Mouse (Mus musculus) CH12.LX (cell line): Measurements from ENCODE around the gene Dhrs7b. TPM values are rescaled to one million over a fixed set of nuclear protein-coding genes. Genes with fewer than 3 reads are reported as not detected.

Experiments
- DNase-seq: peaks from one replicate; pipeline ENCODE4 v3.0.0-alpha.2; 2013; ENCODE audit errors: extremely low read depth
- H3K27ac ChIP-seq: 2 replicates; pipeline ENCODE4 v1.5.1; 2012; ENCODE audit warnings: low read depth, mild to moderate bottlenecking, control low read depth, moderate library complexity; ENCODE audit not compliant: insufficient read depth
- H3K27me3 ChIP-seq: replicated peaks from 2 replicates; pipeline ENCODE3; 2012; ENCODE audit warnings: inconsistent platforms
- H3K36me3 ChIP-seq, 2 experiments: replicated peaks in 1 of 2; 2 replicates each; pipeline versions ENCODE3 to v1.6.1; 2012; ENCODE audit warnings: inconsistent platforms in 1 of 2, low read length in 1 of 2, mild to moderate bottlenecking in 1 of 2, mixed read lengths in 1 of 2, moderate library complexity in 1 of 2; ENCODE audit not compliant: control insufficient read depth in 1 of 2, insufficient read depth in 1 of 2
- H3K4me1 ChIP-seq, 2 experiments: 2 replicates each; pipeline ENCODE4 v1.6.1; 2012; ENCODE audit warnings: inconsistent platforms in 1 of 2, moderate library complexity in 1 of 2; ENCODE audit not compliant: insufficient read depth in 2 of 2, control insufficient read depth in 1 of 2
- H3K4me2 ChIP-seq: 2 replicates; pipeline ENCODE4 v1.6.1; 2012; ENCODE audit warnings: low read depth, mild to moderate bottlenecking, control low read depth; ENCODE audit not compliant: poor library complexity, insufficient read depth, severe bottlenecking
- H3K4me3 ChIP-seq, 3 experiments: fragments of 150-350 bp in 1 of 3; sonication (generic) in 1 of 3; replicated peaks in 1 of 3; 2 replicates each; pipeline versions ENCODE3 to v1.5.1; 2011 to 2012; ENCODE audit warnings: low read depth in 2 of 3, low read length in 2 of 3, mild to moderate bottlenecking in 2 of 3, moderate library complexity in 2 of 3, control low read depth in 1 of 3, improper control_type of control experiment in 1 of 3, inconsistent platforms in 1 of 3, mixed read lengths in 1 of 3; ENCODE audit not compliant: poor library complexity in 1 of 3
- H3K79me2 ChIP-seq: replicated peaks from 2 replicates; pipeline ENCODE4 v1.6.1; 2012; ENCODE audit warnings: mild to moderate bottlenecking, moderate library complexity; ENCODE audit not compliant: control insufficient read depth, poor library complexity, insufficient read depth, severe bottlenecking; ENCODE audit errors: extremely low read depth
- H3K9ac ChIP-seq: 2 replicates; pipeline ENCODE4 v1.6.1; 2012; ENCODE audit warnings: low read depth, mild to moderate bottlenecking, control low read depth, moderate library complexity; ENCODE audit not compliant: insufficient read depth
- H3K9me3 ChIP-seq: replicated peaks from 2 replicates; pipeline ENCODE3; 2012; ENCODE audit warnings: low read length, inconsistent platforms, mixed read lengths
- CHD1 ChIP-seq: IDR thresholded peaks from 2 replicates; pipeline ENCODE4 v1.6.1; 2012; ENCODE audit warnings: low read depth, low read length, improper control_type of control experiment, inconsistent platforms
- CTCF ChIP-seq, 2 experiments: IDR thresholded peaks in 1 of 2; conservative IDR thresholded peaks in 1 of 2; 2 replicates each; pipeline ENCODE4 v1.5.1; 2011 to 2012; ENCODE audit warnings: low read depth in 2 of 2, low read length in 2 of 2, improper control_type of control experiment in 1 of 2, inconsistent platforms in 1 of 2, mild to moderate bottlenecking in 1 of 2, moderate library complexity in 1 of 2
- E2F4 ChIP-seq: IDR thresholded peaks from 2 replicates; pipeline ENCODE4 v1.6.1; 2011; ENCODE audit warnings: low read depth, low read length, improper control_type of control experiment; ENCODE audit not compliant: insufficient replicate concordance
- ELF1 ChIP-seq: IDR thresholded peaks from 2 replicates; pipeline ENCODE4 v1.6.1; 2014; ENCODE audit warnings: low read depth, mild to moderate bottlenecking, inconsistent platforms, low read length, improper control_type of control experiment
- EP300 ChIP-seq: IDR thresholded peaks from 2 replicates; pipeline ENCODE4 v1.6.1; 2011; ENCODE audit warnings: low read length, improper control_type of control experiment
- ETS1 ChIP-seq: conservative IDR thresholded peaks from 2 replicates; pipeline ENCODE4 v1.6.1; 2012; ENCODE audit warnings: low read depth, mild to moderate bottlenecking, inconsistent platforms, low read length, improper control_type of control experiment, moderate library complexity
- JUN ChIP-seq: IDR thresholded peaks from 2 replicates; pipeline ENCODE4 v1.6.1; 2011; ENCODE audit warnings: low read depth, mild to moderate bottlenecking, low read length, improper control_type of control experiment, moderate library complexity; ENCODE audit not compliant: insufficient read depth
- KAT2A ChIP-seq: IDR thresholded peaks from 2 replicates; pipeline ENCODE4 v1.6.1; 2012; ENCODE audit warnings: low read length, improper control_type of control experiment, inconsistent platforms; ENCODE audit not compliant: insufficient replicate concordance
- MAFK ChIP-seq: IDR thresholded peaks from 2 replicates; pipeline ENCODE4 v1.6.1; 2011; ENCODE audit warnings: low read length, improper control_type of control experiment; ENCODE audit not compliant: insufficient replicate concordance
- MAX ChIP-seq: IDR thresholded peaks from 2 replicates; pipeline ENCODE4 v1.6.1; 2011; ENCODE audit warnings: low read length, improper control_type of control experiment
- MAZ ChIP-seq: IDR thresholded peaks from 2 replicates; pipeline ENCODE4 v1.6.1; 2012; ENCODE audit warnings: low read depth, mild to moderate bottlenecking, inconsistent platforms, low read length, improper control_type of control experiment, moderate library complexity
- MXI1 ChIP-seq: IDR thresholded peaks from 2 replicates; pipeline ENCODE4 v1.6.1; 2011; ENCODE audit warnings: mild to moderate bottlenecking, low read depth, low read length, improper control_type of control experiment
- MYC ChIP-seq: IDR thresholded peaks from 2 replicates; pipeline ENCODE4 v1.6.1; 2011; ENCODE audit warnings: low read depth, mild to moderate bottlenecking, improper control_type of control experiment, low read length
- NELFE ChIP-seq: IDR thresholded peaks from 2 replicates; pipeline ENCODE4 v1.6.1; 2011; ENCODE audit warnings: low read depth, low read length, improper control_type of control experiment
- NRF1 ChIP-seq: IDR thresholded peaks from 2 replicates; pipeline ENCODE4 v1.6.1; 2014; ENCODE audit warnings: low read depth, mild to moderate bottlenecking, inconsistent platforms, low read length, improper control_type of control experiment, moderate library complexity
- RAD21 ChIP-seq: IDR thresholded peaks from 2 replicates; pipeline ENCODE4 v1.6.1; 2011; ENCODE audit warnings: low read depth, mild to moderate bottlenecking, low read length, improper control_type of control experiment, moderate library complexity
- RCOR1 ChIP-seq: conservative IDR thresholded peaks from 2 replicates; pipeline ENCODE4 v1.6.1; 2012; ENCODE audit warnings: low read depth, mild to moderate bottlenecking, inconsistent platforms, low read length, improper control_type of control experiment
- SIN3A ChIP-seq: IDR thresholded peaks from 2 replicates; pipeline ENCODE4 v1.6.1; 2012; ENCODE audit warnings: low read length, improper control_type of control experiment, inconsistent platforms
- TBP ChIP-seq: conservative IDR thresholded peaks from 2 replicates; pipeline ENCODE4 v1.6.1; 2011; ENCODE audit warnings: low read depth, low read length, improper control_type of control experiment
- TCF12 ChIP-seq: IDR thresholded peaks from 2 replicates; pipeline ENCODE4 v1.6.1; 2014; ENCODE audit warnings: low read depth, mild to moderate bottlenecking, inconsistent platforms, low read length, improper control_type of control experiment
- UBTF ChIP-seq: IDR thresholded peaks from 2 replicates; pipeline ENCODE4 v1.6.1; 2012; ENCODE audit warnings: low read depth, mild to moderate bottlenecking, inconsistent platforms, low read length, improper control_type of control experiment, moderate library complexity
- USF2 ChIP-seq: conservative IDR thresholded peaks from 2 replicates; pipeline ENCODE4 v1.6.1; 2011; ENCODE audit warnings: low read depth, low read length, improper control_type of control experiment
- ZKSCAN1 ChIP-seq: IDR thresholded peaks from 2 replicates; pipeline ENCODE4 v1.6.1; 2012; ENCODE audit warnings: low read depth, inconsistent platforms, low read length, improper control_type of control experiment, borderline replicate concordance
- ZMIZ1 ChIP-seq: IDR thresholded peaks from 2 replicates; pipeline ENCODE4 v1.6.1; 2012; ENCODE audit warnings: low read depth, mild to moderate bottlenecking, inconsistent platforms, low read length, improper control_type of control experiment
- dilution Hi-C: fragments of 300-500 bp; cut with MboI; formaldehyde crosslinking; loops from 2 replicates; pipeline ENCODE4 v1.14.3; 2020; ENCODE audit warnings: low sequenced_read_pairs; ENCODE audit not compliant: extremely low pct_unique_long_range_greater_than_20kb, extremely low pct_ligation_motif_present
- in situ Hi-C: fragments of 300-500 bp; cut with MboI; formaldehyde crosslinking; loops from 3 replicates; pipeline ENCODE4 v1.14.3; 2019; ENCODE audit warnings: low sequenced_read_pairs, low pct_ligation_motif_present, low pct_unique_long_range_greater_than_20kb, mixed read lengths
- polyA plus RNA-seq: library from polyadenylated mRNA; unstranded; fragments of >175 nt; gene quantifications from 2 replicates; pipeline ENCODE4 v1.2.1, GENCODE M21; 2012; ENCODE audit warnings: low read depth; ENCODE audit not compliant: insufficient read length
- total RNA-seq, 2 experiments: library from RNA; depleted of rRNA; stranded (reverse); fragments of 300-350 nt in 1 of 2; fragments of >200 nt in 1 of 2; gene quantifications; 2 replicates each; pipeline ENCODE4 v1.2.3; 2012 to 2014

Dhrs7b gene
- total and polyA plus RNA-seq, 3 experiments: 43.3 to 63.5 (median 59.2) TPM

- no peak overlapping the region for H3K4me3 ChIP-seq
- TF ChIP-seq CHD1 (no peak), MAX (no peak), RCOR1 (no peak), MAZ (no peak), ZKSCAN1 (no peak)
- H3K27me3 ChIP-seq: no peaks in the 10 kb centered on the region
- H3K4me2 ChIP-seq: no peak overlapping the region
- no peak overlapping the region for H3K27ac ChIP-seq
- peaks cover 20 to 54% of the 10 kb centered on the region in 2 experiments for H3K4me1 ChIP-seq
- peaks cover 100% of the 10 kb centered on the region for H3K79me2 ChIP-seq
- no peak overlapping the region for H3K9ac ChIP-seq
- H3K9me3 ChIP-seq: no peaks in the 10 kb centered on the region
- H3K36me3 ChIP-seq: peaks cover 28 to 85% of the 10 kb centered on the region in 2 experiments
- DNase-seq: no peak
- dilution Hi-C loops (no loop called here), in situ Hi-C loops (loop anchor here (5.0 kb wide), 2 partner anchors 36 to 96 kb away; partner anchors contain the start of genes Smcr8 and Top3a)
These were observed 42.7 kb downstream of the Dhrs7b start for GRCm38 (mm10) chr11:60873101-60873500.

- peak overlapping the region; percentile 92 for H3K9ac ChIP-seq
- TF ChIP-seq ZMIZ1 (no peak), EP300 (no peak), NRF1 (no peak), TBP (0 out of 2 replicates have a peak, but pooled peaks have one; percentile 28), UBTF (no peak), ELF1 (peak; percentile 69; the same call in 1 of the 2 replicates), MAX (peak; percentile 86), CTCF (conservative IDR thresholded peaks at IDR 0.05 in 1 of 2, IDR thresholded peaks at IDR 0.05 in 1 of 2; ENCODE audit: low read depth in 2 of 2, low read length in 2 of 2) (peak in 1 of 2 experiments; percentile 68; a peak in 2 of 4 replicates), ETS1 (no peak), MXI1 (peak; percentile 91), RAD21 (peak; percentile 27), MYC (peak; percentile 88), JUN (no peak), ZKSCAN1 (no peak), NELFE (no peak), SIN3A (peak; percentile 94), E2F4 (no peak), USF2 (no peak), CHD1 (no peak), TCF12 (no peak), KAT2A (no peak), MAFK (no peak), RCOR1 (no peak)
- peaks cover 62% of the 10 kb centered on the region for H3K79me2 ChIP-seq
- peak overlapping the region; percentile 69 to 100 (median 97) for H3K4me3 ChIP-seq
- DNase-seq: peak; percentile 68
- no peaks in the 10 kb centered on the region for H3K27me3 ChIP-seq
- in situ Hi-C loops (no loop called here), dilution Hi-C loops (no loop called here)
- H3K9me3 ChIP-seq: no peaks in the 10 kb centered on the region
- H3K4me1 ChIP-seq: peaks cover 25 to 56% of the 10 kb centered on the region in 2 experiments
- H3K4me2 ChIP-seq: peak overlapping the region; percentile 81
- H3K36me3 ChIP-seq: peaks cover 15 to 58% of the 10 kb centered on the region in 2 experiments
- peak overlapping the region; percentile 73 for H3K27ac ChIP-seq
These were observed 47.7 kb downstream of the Dhrs7b start for GRCm38 (mm10) chr11:60878056-60878612.
